Mouse (Mus musculus) lung, adult 2 months (tissue): ENCODE results near the gene Traf3ip1.

Experiments
- CTCF ChIP-seq: fragments of 200-500 bp; IDR thresholded peaks from 2 replicates; pipeline ENCODE4 v1.5.1; 2011; ENCODE audit warnings: mild to moderate bottlenecking, low read length, control low read depth; ENCODE audit not compliant: insufficient read depth
- POLR2A ChIP-seq: fragments of 200-500 bp; IDR thresholded peaks from 2 replicates; pipeline ENCODE4 v1.6.1; 2011; ENCODE audit warnings: low read depth, mild to moderate bottlenecking, control low read depth, low read length, borderline replicate concordance; ENCODE audit errors: extremely low read depth

DNA sequence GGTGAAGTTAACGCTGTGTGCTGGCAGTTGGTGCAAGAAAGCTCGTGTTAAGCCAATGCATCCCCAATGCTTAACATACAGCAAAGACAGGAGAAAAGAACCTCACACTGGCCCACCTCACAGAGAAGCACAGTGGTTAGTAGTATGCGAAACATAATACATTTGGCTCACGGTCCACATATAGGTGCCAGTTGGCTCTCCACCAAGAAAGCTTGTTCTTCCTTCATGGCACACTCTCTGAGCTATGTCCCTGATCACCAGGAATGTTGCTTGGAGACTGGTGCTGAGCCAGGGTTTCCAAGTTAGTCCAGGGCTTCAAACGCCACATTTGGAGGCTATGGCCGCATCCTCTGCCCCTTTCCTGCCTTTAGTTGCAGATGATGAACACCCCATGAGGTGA lies 66.8 kb downstream of the Traf3ip1 start:
- no peak for TF ChIP-seq POLR2A
- no peak for TF ChIP-seq CTCF
